Comparison of ENCODE assay signal across 9 mouse cellular contexts in the genomic region with DNA sequence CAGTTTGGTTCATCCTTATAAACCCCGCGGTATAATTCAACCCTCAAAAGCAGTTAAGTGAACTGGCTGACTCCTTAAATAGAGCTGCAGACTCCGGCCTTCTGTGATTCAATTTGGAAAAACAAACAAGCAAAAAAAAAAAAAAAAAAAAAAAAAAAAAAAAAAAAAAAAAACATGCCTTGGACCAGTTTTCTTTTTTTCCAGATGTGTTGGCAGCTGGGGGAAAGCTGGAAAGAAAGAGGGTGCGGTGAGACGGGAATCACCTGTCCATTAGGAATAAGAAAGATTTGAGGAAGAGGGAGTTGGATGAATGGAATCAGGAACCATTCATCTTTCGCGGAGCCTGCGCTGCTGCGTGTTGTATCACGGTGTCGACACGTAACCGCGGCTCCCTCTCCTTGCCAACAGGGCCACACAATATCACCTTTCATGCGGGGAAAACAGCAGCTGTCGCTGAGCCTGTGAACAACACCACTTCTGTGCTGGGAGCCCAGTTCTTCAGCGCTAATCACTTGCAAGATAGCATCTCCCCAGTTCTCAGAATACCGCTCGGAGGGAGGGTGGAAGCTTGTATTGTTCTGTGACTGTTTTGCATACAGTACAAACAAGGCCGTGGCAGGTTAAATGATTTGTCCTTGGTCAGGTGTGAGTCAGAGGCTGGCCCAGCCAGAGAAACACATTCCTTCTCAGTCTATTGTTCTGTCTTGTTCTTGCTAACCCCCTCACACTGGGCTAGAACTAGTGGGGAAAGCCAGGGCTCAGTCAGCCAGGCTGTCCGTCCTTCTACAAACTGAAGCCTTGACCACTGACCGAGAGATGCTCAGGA.
DNase-seq lines count a peak whose midpoint lies in the region; ATAC-seq lines count a peak whose summit lies in the region.
"Had no signal": no experiment of that assay in that cellular context is flagged by ENCODE, and none has a peak within 500 bp of the region (broad histone marks: within the 10 kb centered on the region; RNA-seq: fewer than 3 reads in every experiment).

No protein-coding gene starts in this region.

- no peak overlapping the region for H3K4me3 ChIP-seq in heart, embryonic 12.5 days
- H3K4me3 ChIP-seq in hindbrain, embryonic 11.5 days (ENCODE audit: low read depth, low read length): no peak overlapping the region
- no peak overlapping the region for H3K4me3 ChIP-seq in stomach, embryonic 16.5 days (replicated peaks; ENCODE audit: low read length)
- H3K4me3 ChIP-seq in kidney, embryonic 14.5 days (ENCODE audit: low read length): no peak overlapping the region
- H3K4me3 ChIP-seq: left cerebral cortex, adult 2 months had no signal

- ATAC-seq in heart, embryonic 12.5 days (ENCODE audit: insufficient number of reproducible peaks, low FRiP score): no peak
- no peak for ATAC-seq in hindbrain, embryonic 11.5 days (ENCODE audit: low FRiP score)
- ATAC-seq in stomach, embryonic 16.5 days (ENCODE audit: insufficient read depth, low FRiP score): peak; percentile 58
- no peak for ATAC-seq in megakaryocyte-erythroid progenitor cell, adult 5-6 weeks (replicated peaks; ENCODE audit: low FRiP score, low TSS enrichment, poor library complexity, severe bottlenecking)
- ATAC-seq in kidney, embryonic 14.5 days (ENCODE audit: low FRiP score, low TSS enrichment): no peak

- H3K4me1 ChIP-seq in heart, embryonic 12.5 days (replicated peaks): peaks cover 6% of the 10 kb centered on the region; the same call in 1 of the 2 replicates
- no peaks in the 10 kb centered on the region for H3K4me1 ChIP-seq in hindbrain, embryonic 11.5 days (replicated peaks; ENCODE audit: control insufficient read depth, insufficient read depth, low read length)
- no peaks in the 10 kb centered on the region for H3K4me1 ChIP-seq in stomach, embryonic 16.5 days (ENCODE audit: control insufficient read depth, insufficient read depth, low read length)
- H3K4me1 ChIP-seq in kidney, embryonic 14.5 days (ENCODE audit: control insufficient read depth, insufficient read depth, low read length): no peaks in the 10 kb centered on the region

- WGBS in heart, embryonic 12.5 days: 22% methylated on average over 22 of the region's 22 CpGs
- WGBS in hindbrain, embryonic 11.5 days: 32% methylated on average over 22 of the region's 22 CpGs
- WGBS in stomach, embryonic 16.5 days: 32% methylated on average over 22 of the region's 22 CpGs
- WGBS in kidney, embryonic 14.5 days: 45% methylated on average over 22 of the region's 22 CpGs

- no peak overlapping the region for H3K9ac ChIP-seq in heart, embryonic 12.5 days
- no peak overlapping the region for H3K9ac ChIP-seq in hindbrain, embryonic 11.5 days (ENCODE audit: low read depth, low read length)
- H3K9ac ChIP-seq in stomach, embryonic 16.5 days (ENCODE audit: low read length): no peak overlapping the region
- no peak overlapping the region for H3K9ac ChIP-seq in kidney, embryonic 14.5 days (ENCODE audit: low read depth, low read length)

- H3K27ac ChIP-seq in heart, embryonic 12.5 days (ENCODE audit: poor library complexity, severe bottlenecking): no peak overlapping the region
- H3K27ac ChIP-seq in hindbrain, embryonic 11.5 days (ENCODE audit: low read depth, low read length): no peak overlapping the region
- H3K27ac ChIP-seq in stomach, embryonic 16.5 days (ENCODE audit: low read length): no peak overlapping the region
- no peak overlapping the region for H3K27ac ChIP-seq in kidney, embryonic 14.5 days (ENCODE audit: low read depth, low read length)
- H3K27ac ChIP-seq: left cerebral cortex, adult 2 months had no signal

- H3K27me3 ChIP-seq in heart, embryonic 12.5 days (replicated peaks): no peaks in the 10 kb centered on the region
- no peaks in the 10 kb centered on the region; the same call in 1 of the 2 replicates for H3K27me3 ChIP-seq in hindbrain, embryonic 11.5 days (ENCODE audit: control insufficient read depth, insufficient read depth, low read length)
- no peaks in the 10 kb centered on the region for H3K27me3 ChIP-seq in stomach, embryonic 16.5 days (ENCODE audit: control insufficient read depth, insufficient read depth, low read length)
- H3K27me3 ChIP-seq in kidney, embryonic 14.5 days (ENCODE audit: control insufficient read depth, insufficient read depth, low read length): no peaks in the 10 kb centered on the region

- no peak for DNase-seq in heart, adult 8-10 months (ENCODE audit: low spot score)
- peak; percentile 6 to 7 for DNase-seq in thymus, postnatal 10 days (ENCODE audit: low spot score in 2 of 2)
- DNase-seq in thymus, postnatal 0 days (ENCODE audit: low spot score): no peak
- peak; percentile 30 for DNase-seq in hindbrain, embryonic 11.5 days (ENCODE audit: low spot score)

- H3K4me2 ChIP-seq in heart, embryonic 12.5 days: peak overlapping the region; percentile 56
- no peak overlapping the region for H3K4me2 ChIP-seq in hindbrain, embryonic 11.5 days (replicated peaks; ENCODE audit: low read depth, low read length)
- peak overlapping the region; percentile 35; the same call in 1 of the 2 replicates for H3K4me2 ChIP-seq in stomach, embryonic 16.5 days (ENCODE audit: low read depth, low read length)
- no peak overlapping the region for H3K4me2 ChIP-seq in kidney, embryonic 14.5 days (replicated peaks; ENCODE audit: low read depth, low read length)

- 0 out of 2 replicates have a peak, but pooled peaks cover 6% of the 10 kb centered on the region for H3K9me3 ChIP-seq in heart, embryonic 12.5 days (replicated peaks)
- H3K9me3 ChIP-seq in hindbrain, embryonic 11.5 days (ENCODE audit: control insufficient read depth, low read length): no peaks in the 10 kb centered on the region
- H3K9me3 ChIP-seq in stomach, embryonic 16.5 days (replicated peaks; ENCODE audit: control insufficient read depth, low read length): no peaks in the 10 kb centered on the region
- no peaks in the 10 kb centered on the region for H3K9me3 ChIP-seq in kidney, embryonic 14.5 days (ENCODE audit: control insufficient read depth, low read length)

- H3K36me3 ChIP-seq in heart, embryonic 12.5 days: no peaks in the 10 kb centered on the region
- H3K36me3 ChIP-seq in hindbrain, embryonic 11.5 days (ENCODE audit: control insufficient read depth, insufficient read depth, low read length): no peaks in the 10 kb centered on the region
- no peaks in the 10 kb centered on the region for H3K36me3 ChIP-seq in stomach, embryonic 16.5 days (ENCODE audit: control insufficient read depth, insufficient read depth, low read length)
- no peaks in the 10 kb centered on the region for H3K36me3 ChIP-seq in kidney, embryonic 14.5 days (ENCODE audit: control insufficient read depth, insufficient read depth, low read length)

Comparison
In these comparisons a context has a peak if more than half of its experiments do, and no peak if none do; other contexts are left out.
1. DNase-seq: peak in thymus, postnatal 10 days (2 of 2) and hindbrain, embryonic 11.5 days (single experiment); none in heart, adult 8-10 months (single experiment) and thymus, postnatal 0 days (single experiment).
2. H3K4me2 ChIP-seq: peak in heart, embryonic 12.5 days (single experiment) and stomach, embryonic 16.5 days (single experiment); none in hindbrain, embryonic 11.5 days (single experiment) and kidney, embryonic 14.5 days (single experiment).